Mouse (Mus musculus) liver, embryonic 14.5 days (tissue): ENCODE measurements at regions not wholly inside any gene's neighbourhood (a gene's known extent, or its start where the extent isn't known, plus 50 kb on each side); places are given as distances from the start of the nearest gene placed in this dataset.

Experiments
- ATAC-seq: fragments of 200-750 bp; cut with Nextera tagmentation; 2 replicates; pipeline ENCODE4 v1.8.0; 2017; ENCODE audit warnings: moderate number of reproducible peaks, mild to moderate bottlenecking, moderate library complexity; ENCODE audit not compliant: insufficient read depth
- DNase-seq, 3 experiments: peaks; one replicate each; pipeline ENCODE4 v3.0.0-alpha.2; 2012 to 2013; ENCODE audit warnings: low read depth in 3 of 3, low spot score in 3 of 3
- H3K27ac ChIP-seq: fragments of 300-500 bp; sonication (generic); 2 replicates; pipeline ENCODE4 v1.5.1; 2014; ENCODE audit warnings: moderate library complexity, mild to moderate bottlenecking, control low read depth, inconsistent platforms
- H3K27me3 ChIP-seq: fragments of 300-500 bp; sonication (generic); 2 replicates; pipeline ENCODE4 v1.6.1; 2014; ENCODE audit warnings: mild to moderate bottlenecking, low read length, moderate library complexity; ENCODE audit not compliant: control insufficient read depth, insufficient read depth
- H3K36me3 ChIP-seq: fragments of 300-500 bp; sonication (generic); replicated peaks from 2 replicates; pipeline ENCODE4 v1.6.1; 2014; ENCODE audit warnings: low read depth; ENCODE audit not compliant: control insufficient read depth, insufficient read depth
- H3K4me1 ChIP-seq, 2 experiments: fragments of 200-500 bp in 1 of 2; fragments of 300-500 bp in 1 of 2; sonication (generic) in 1 of 2; replicated peaks; 2 replicates each; pipeline ENCODE4 v1.6.1; 2012 to 2014; ENCODE audit warnings: antibody characterized with exemption in 1 of 2, inconsistent platforms in 1 of 2, low read length in 1 of 2; ENCODE audit not compliant: control insufficient read depth in 2 of 2, insufficient read depth in 2 of 2
- H3K4me2 ChIP-seq: fragments of 300-500 bp; sonication (generic); 2 replicates; pipeline ENCODE4 v1.6.1; 2014; ENCODE audit warnings: low read depth, mild to moderate bottlenecking, control low read depth, moderate library complexity
- H3K4me3 ChIP-seq, 2 experiments: fragments of 200-500 bp in 1 of 2; fragments of 300-500 bp in 1 of 2; sonication (generic) in 1 of 2; 2 replicates each; pipeline ENCODE4 v1.5.1; 2012 to 2014; ENCODE audit warnings: low read depth in 2 of 2, low read length in 2 of 2, mild to moderate bottlenecking in 2 of 2, control low read depth in 1 of 2, inconsistent platforms in 1 of 2, moderate library complexity in 1 of 2; ENCODE audit not compliant: insufficient read depth in 1 of 2
- H3K9ac ChIP-seq: fragments of 300-500 bp; sonication (generic); replicated peaks from 2 replicates; pipeline ENCODE4 v1.6.1; 2014; ENCODE audit warnings: mild to moderate bottlenecking, control low read depth, moderate library complexity
- H3K9me3 ChIP-seq: fragments of 300-500 bp; sonication (generic); 2 replicates; pipeline ENCODE4 v1.6.1; 2016; ENCODE audit warnings: low read length, mixed read lengths; ENCODE audit not compliant: control insufficient read depth
- CTCF ChIP-seq: IDR thresholded peaks from 2 replicates; pipeline ENCODE4 v1.5.1; 2016; ENCODE audit warnings: antibody characterized with exemption, low read depth, control low read depth
- EP300 ChIP-seq: IDR thresholded peaks from 2 replicates; pipeline ENCODE4 v1.6.1; 2016; ENCODE audit warnings: antibody characterized with exemption, low read depth
- WGBS: fragments of 180-500 bp; shearing (Covaris S2); extraction: QIAGEN DNeasy Blood & Tissue Kit; methylation state at CpG from one replicate; pipeline ENCODE4 v1.1.7; 2014; ENCODE audit not compliant: insufficient replicate concordance; 5-methylcytosine and 5-hydroxymethylcytosine counted together

GRCm38 (mm10) chr3:34330970-34331888 lies 250.1 kb upstream of the Dnajc19 start:
- H3K4me3 ChIP-seq: no peak overlapping the region
- TF ChIP-seq CTCF (no peak), EP300 (no peak)
- no peak overlapping the region for H3K27ac ChIP-seq
- H3K4me1 ChIP-seq: no peaks in the 10 kb centered on the region
- H3K27me3 ChIP-seq: no peaks in the 10 kb centered on the region
- H3K9ac ChIP-seq: no peak overlapping the region
- no peaks in the 10 kb centered on the region for H3K9me3 ChIP-seq
- DNase-seq (no peak), ATAC-seq (no peak)
- H3K36me3 ChIP-seq: no peaks in the 10 kb centered on the region
- 50% methylated on average over 22 of the region's 22 CpGs for WGBS
- no peak overlapping the region for H3K4me2 ChIP-seq

GRCm38 (mm10) chr3:34328865-34329264 lies 247.7 kb upstream of the Dnajc19 start:
- TF ChIP-seq EP300: no peak
- TF ChIP-seq CTCF: peak; percentile 55
- Histone ChIP-seq H3K27ac (no peak overlapping the region), H3K4me3 (no peak overlapping the region), H3K9ac (no peak overlapping the region), H3K9me3 (no peaks in the 10 kb centered on the region), H3K36me3 (no peaks in the 10 kb centered on the region), H3K4me1 (no peaks in the 10 kb centered on the region), H3K4me2 (no peak overlapping the region), H3K27me3 (no peaks in the 10 kb centered on the region)
- ATAC-seq (no peak), DNase-seq (no peak)
- WGBS: 18% methylated on average over 2 of the region's 2 CpGs

GRCm38 (mm10) chr3:34325669-34326068 lies 244.5 kb upstream of the Dnajc19 start:
- 55% methylated on average over 1 of the region's 1 CpGs for WGBS
- Histone ChIP-seq H3K27me3 (no peaks in the 10 kb centered on the region), H3K9ac (no peak overlapping the region), H3K36me3 (no peaks in the 10 kb centered on the region), H3K4me3 (no peak overlapping the region), H3K27ac (no peak overlapping the region), H3K9me3 (no peaks in the 10 kb centered on the region), H3K4me1 (no peaks in the 10 kb centered on the region), H3K4me2 (no peak overlapping the region)
- TF ChIP-seq CTCF (no peak), EP300 (no peak)
- DNase-seq (no peak), ATAC-seq (no peak)

GRCm38 (mm10) chr3:34322527-34323210 lies 241.5 kb upstream of the Dnajc19 start:
- Histone ChIP-seq H3K9ac (no peak overlapping the region), H3K27ac (no peak overlapping the region), H3K4me2 (no peak overlapping the region), H3K9me3 (no peaks in the 10 kb centered on the region), H3K4me1 (no peaks in the 10 kb centered on the region), H3K4me3 (no peak overlapping the region), H3K27me3 (no peaks in the 10 kb centered on the region), H3K36me3 (no peaks in the 10 kb centered on the region)
- ATAC-seq (no peak), DNase-seq (no peak)
- WGBS: 41% methylated on average over 15 of the region's 15 CpGs
- TF ChIP-seq EP300 (no peak), CTCF (no peak)

- no peak for ATAC-seq
- TF ChIP-seq CTCF (no peak), EP300 (no peak)
- 83% methylated on average over 8 of the region's 8 CpGs for WGBS
Measured at GRCm38 (mm10) chr3:34314798-34315197, 233.7 kb upstream of the Dnajc19 start.

More at GRCm38 (mm10) chr3:34314798-34315197, 233.7 kb upstream of the Dnajc19 start:
- Histone ChIP-seq H3K27ac (no peak overlapping the region), H3K9ac (no peak overlapping the region), H3K4me1 (no peaks in the 10 kb centered on the region), H3K36me3 (no peaks in the 10 kb centered on the region), H3K4me3 (no peak overlapping the region), H3K9me3 (no peaks in the 10 kb centered on the region), H3K27me3 (no peaks in the 10 kb centered on the region), H3K4me2 (no peak overlapping the region)
- no peak for DNase-seq
